Mouse (Mus musculus): ENCODE measurements around the gene Txndc12. TPM values are rescaled to one million over a fixed set of nuclear protein-coding genes. Genes with fewer than 3 reads are reported as not detected.

Txndc12 gene
- 10 to 100 TPM; 35.4 to 41.0 TPM for total RNA-seq (2021)

DNA sequence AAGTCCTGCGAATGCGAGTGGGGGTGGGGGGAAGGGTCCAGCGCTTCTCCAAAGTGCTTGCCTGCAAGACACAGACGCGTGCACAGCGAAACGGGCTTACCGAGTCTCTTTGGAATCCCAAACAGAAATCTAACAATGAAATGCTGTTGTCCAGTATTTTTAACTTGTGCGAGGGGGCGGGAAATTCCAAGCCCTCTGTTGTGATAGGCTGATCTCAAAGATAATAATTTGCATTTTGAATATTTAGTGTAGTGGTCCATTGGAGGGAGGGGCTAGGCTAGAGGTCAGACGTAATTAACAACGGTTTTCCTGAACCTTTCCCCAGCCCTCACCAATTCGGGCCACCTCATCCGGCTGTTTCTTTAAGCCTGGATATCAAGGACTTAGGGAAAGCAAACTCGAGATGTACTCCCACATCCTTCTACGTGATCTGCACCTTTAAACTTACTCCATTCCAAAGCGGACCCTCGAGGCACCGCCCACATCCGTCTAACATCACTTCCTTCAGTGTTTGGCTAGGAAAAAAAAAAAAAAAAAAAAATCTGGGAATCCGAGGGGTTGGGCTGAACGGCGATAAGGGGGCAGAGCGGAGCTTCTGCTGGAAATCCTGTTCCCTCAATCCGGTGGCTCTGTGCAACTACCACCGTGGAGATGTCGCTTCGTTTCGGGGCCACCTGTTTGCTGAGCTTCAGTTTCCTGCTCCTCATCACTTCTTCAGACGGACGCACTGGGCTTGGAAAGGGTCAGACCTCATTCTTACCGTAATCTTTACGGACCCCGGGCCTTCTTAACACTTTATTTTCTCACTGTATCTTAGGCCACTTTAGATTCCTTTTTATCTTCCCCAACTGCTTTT is at the start of gene Txndc12:
TSS of gene Txndc12 (plus strand) at position 487 of the 856 bp plus-strand sequence.
- peak; percentile 86 to 93 for DNase-seq (ENCODE audit: low spot score in 2 of 2)
- intact Hi-C loops (cut with DNase I) = no loop called here

GRCm38 (mm10) chr4:108789258-108789936 is 45.0 kb upstream of the Txndc12 start:
- intact Hi-C loops (cut with DNase I) = no loop called here
- DNase-seq (ENCODE audit: low spot score in 2 of 2) = no peak

DNA sequence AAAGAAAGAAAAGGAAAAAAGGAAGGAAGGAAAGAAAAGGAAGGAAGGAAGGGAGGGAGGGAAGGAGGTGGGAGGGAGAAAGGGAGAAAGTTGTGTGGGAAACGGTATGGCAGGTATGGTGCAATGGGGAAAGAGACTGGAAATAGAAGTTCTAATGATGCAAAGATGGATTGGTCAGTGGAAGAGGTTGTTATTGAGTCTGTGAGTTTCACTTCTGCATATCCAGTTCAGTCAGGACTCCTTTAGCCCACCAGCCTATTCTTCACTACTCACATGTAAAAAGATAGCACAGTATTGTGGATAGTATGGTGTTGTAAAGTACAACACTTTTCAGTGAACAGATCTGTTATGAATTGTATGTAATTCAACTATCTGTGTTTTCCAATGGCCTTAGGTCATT is 43.9 kb upstream of the Txndc12 start:
- intact Hi-C loops (cut with DNase I) = no loop called here
- no peak for DNase-seq (ENCODE audit: low spot score in 2 of 2)

- DNase-seq (ENCODE audit: low spot score in 2 of 2) = no peak
- intact Hi-C loops (cut with DNase I) = no loop called here
Observed at GRCm38 (mm10) chr4:108793941-108794340, 40.5 kb upstream of the Txndc12 start.

- intact Hi-C loops (cut with DNase I) = loop anchor here (5.0 kb wide), 1 partner anchor 181 kb away; no protein-coding TSS in a partner anchor
- DNase-seq (ENCODE audit: low spot score in 2 of 2) = no peak
Observed at GRCm38 (mm10) chr4:108796701-108797100, 37.7 kb upstream of the Txndc12 start.

- intact Hi-C loops (cut with DNase I) = loop anchor here (5.0 kb wide), 1 partner anchor 179 kb away; no protein-coding TSS in a partner anchor
Observed at GRCm38 (mm10) chr4:108798083-108798830, 36.1 kb upstream of the Txndc12 start.

GRCm38 (mm10) chr4:108803535-108803934 is 30.9 kb upstream of the Txndc12 start:
- DNase-seq (ENCODE audit: low spot score in 2 of 2) = peak in 1 of 2 experiments; percentile 17
- intact Hi-C loops (cut with DNase I) = no loop called here

More at GRCm38 (mm10) chr4:108798083-108798830, 36.1 kb upstream of the Txndc12 start:
- DNase-seq (ENCODE audit: low spot score in 2 of 2) = peak; percentile 50 to 66

DNA sequence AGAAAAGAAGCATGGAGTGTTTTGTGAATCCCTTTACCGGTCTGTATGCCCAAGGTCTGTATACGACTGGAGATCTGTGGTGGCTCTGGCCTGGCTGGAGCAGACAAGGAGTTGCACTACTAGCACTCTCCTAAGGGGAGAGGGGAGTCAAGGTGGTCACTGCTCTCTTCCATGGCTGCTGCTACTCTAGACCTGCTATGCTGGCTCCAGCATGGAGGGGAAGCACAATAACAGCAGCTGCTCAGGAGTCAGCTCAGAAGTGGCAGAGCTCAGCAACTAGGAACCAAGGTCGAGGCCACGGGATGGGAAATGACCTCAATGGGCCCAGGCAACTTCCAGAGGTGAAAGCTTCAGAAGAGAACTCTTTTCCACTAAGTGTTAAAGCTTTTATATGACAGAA is 23.3 kb upstream of the Txndc12 start:
- DNase-seq (ENCODE audit: low spot score in 2 of 2) = no peak
- intact Hi-C loops (cut with DNase I) = no loop called here

- intact Hi-C loops (cut with DNase I) = no loop called here
- no peak for DNase-seq (ENCODE audit: low spot score in 2 of 2)
Observed at GRCm38 (mm10) chr4:108811550-108811949, 22.9 kb upstream of the Txndc12 start.

DNA sequence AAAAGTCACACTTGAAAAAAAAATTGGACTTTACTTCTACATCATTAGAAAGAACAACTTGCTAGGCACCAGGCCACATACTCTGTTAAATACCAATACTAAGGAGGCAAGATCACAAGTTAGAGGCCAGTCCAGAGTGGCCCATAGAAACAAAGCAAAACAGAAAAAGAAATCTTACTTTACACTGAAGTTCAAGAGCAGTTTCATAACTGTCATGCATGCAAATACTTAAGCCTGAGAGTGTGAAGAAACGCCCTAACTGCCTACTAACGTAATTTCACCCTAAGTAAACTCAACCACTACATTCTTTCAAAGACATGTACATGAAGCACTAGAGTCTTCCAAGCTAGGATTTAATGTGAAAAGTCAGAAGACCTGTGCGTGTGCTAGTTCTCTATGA is 8.7 kb upstream of the Txndc12 start:
- intact Hi-C loops (cut with DNase I) = no loop called here
- no peak for DNase-seq (ENCODE audit: low spot score in 2 of 2)

GRCm38 (mm10) chr4:108826096-108826495 is 8.3 kb upstream of the Txndc12 start:
- DNase-seq (ENCODE audit: low spot score in 2 of 2) = no peak
- intact Hi-C loops (cut with DNase I) = no loop called here

DNA sequence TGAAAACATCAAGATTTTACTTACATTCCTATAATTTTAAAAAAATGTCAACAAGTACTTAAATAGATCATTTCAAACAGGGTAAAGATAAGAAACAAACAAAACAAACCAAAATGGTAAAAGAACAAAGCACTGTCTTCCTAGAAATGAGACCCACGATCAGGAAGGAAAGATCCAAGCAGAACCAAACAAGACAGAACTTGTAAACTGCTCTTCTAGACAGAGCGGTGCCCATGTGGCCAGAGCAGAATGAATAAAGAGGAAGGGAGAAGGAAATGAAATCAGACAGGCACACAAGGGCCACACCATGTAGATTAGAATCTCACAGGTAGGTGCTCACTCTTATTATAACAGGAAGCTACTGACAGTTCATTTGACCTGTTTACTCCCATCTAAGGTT is 7.8 kb upstream of the Txndc12 start:
- no peak for DNase-seq (ENCODE audit: low spot score in 2 of 2)
- intact Hi-C loops (cut with DNase I) = no loop called here

DNA sequence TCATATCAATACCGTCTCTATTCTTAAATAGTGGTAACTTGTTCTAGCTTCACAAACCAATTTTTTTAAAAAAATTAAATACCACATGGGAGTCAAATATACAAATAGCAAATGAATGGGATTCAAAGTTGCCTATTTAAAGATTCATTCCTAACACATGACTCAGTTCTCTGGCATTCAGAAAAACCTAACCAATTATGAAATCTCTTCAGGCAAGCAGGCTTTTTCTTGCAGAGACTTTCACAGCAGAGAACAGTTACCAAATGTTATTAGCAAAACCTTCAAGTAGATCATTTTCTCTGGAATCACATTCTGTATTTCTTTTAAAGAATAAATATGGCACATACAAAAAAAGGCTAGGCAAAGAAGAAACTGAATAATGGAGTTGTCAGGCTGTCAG is 3.7 kb upstream of the Txndc12 start:
- peak in 1 of 2 experiments; percentile 39 for DNase-seq (ENCODE audit: low spot score in 2 of 2)
- intact Hi-C loops (cut with DNase I) = no loop called here

DNA sequence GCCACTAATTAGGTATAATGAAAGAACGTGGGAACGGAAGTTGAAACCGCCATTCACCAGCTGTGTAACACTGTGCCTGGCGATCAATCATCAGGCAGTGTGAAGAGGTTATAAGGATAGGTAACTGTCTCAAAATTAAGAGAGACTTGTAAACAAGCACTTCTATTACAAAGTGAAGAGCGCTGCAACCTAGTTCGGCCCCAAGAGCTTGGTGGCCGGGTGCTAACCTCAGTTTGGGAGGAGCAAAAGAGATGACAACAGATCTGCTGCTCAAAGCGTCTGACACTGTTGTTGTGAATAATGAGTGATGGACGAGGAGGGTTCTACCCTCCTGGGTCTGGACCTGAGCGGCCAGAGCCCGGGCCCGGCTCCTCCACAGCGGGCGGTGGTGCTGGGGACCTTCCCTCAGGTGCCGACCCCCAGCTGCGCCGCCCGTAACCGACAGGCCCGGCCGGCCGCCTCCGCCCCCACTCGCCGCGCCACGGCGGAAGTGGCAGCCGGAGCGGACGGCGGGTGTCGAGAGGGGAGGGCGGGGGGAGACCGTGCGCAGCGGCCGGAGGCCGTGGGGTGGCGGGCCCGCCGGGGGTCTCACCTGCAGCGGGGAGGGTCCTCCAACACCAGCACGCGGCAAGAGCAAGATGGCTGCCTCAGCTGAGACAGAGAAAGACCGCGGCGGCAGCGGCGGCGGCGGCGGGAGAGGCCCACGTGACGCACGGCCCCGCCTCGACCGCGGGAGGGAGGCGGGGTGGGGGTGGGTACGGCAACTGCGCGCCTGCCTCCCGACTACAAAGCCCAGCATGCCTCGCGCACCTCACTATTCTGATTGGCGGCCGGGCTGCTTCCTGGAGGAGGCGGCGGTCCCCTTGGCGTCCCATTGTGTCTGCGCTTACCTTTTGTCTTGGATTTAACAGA is 1.2 kb upstream of the Txndc12 start, which contains the start of gene Btf3l4:
TSS of gene Btf3l4 (minus strand) at position 699 of the 912 bp plus-strand sequence.
- peak; percentile 91 to 94 for DNase-seq (ENCODE audit: low spot score in 2 of 2)
- intact Hi-C loops (cut with DNase I) = loop anchor here (2.0 kb wide), 1 partner anchor 52 kb away; the partner anchor contains the start of gene Zfyve9

DNA sequence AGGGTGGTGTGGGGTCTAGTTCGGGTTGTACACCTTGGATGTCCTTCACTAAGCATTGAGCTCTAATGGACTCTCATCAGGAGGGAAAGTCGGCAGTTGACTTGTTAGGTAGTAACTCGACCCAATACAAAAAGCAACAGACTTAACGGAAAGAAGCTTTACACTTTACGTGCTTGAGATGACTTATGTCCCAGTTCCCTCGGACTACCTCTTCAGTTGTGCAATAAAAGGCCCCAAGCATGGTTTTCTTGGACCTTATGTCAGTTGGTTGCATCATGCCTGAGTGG is 630 bp upstream of the Txndc12 start:
- intact Hi-C loops (cut with DNase I) = loop anchor here (2.0 kb wide), 1 partner anchor 53 kb away; the partner anchor contains the start of gene Zfyve9

DNA sequence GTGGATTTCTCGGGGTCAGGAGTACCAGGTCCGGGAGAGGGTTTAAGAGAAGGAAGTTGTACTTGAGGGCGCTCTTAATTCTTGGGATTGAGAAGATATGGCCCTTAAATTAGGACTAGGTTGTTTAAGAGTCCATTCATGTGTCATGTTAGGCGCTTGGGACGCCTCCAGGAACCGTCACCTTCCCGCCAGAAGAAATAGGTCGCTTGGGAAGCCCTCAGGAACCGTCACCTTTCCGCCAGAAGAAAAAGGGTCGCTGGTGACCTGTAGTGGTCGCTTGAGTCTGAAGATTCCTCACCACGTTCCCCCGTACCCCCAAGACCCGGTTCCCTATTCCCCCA is 540 bp downstream of the Txndc12 start:
- intact Hi-C loops (cut with DNase I) = no loop called here
- DNase-seq (ENCODE audit: low spot score in 2 of 2) = no peak

More for the DNA sequence above, 630 bp upstream of the Txndc12 start:
- DNase-seq (ENCODE audit: low spot score in 2 of 2) = no peak

- no peak for DNase-seq (ENCODE audit: low spot score in 2 of 2)
- intact Hi-C loops (cut with DNase I) = no loop called here
Observed at GRCm38 (mm10) chr4:108835496-108835895, 1.1 kb downstream of the Txndc12 start.

DNA sequence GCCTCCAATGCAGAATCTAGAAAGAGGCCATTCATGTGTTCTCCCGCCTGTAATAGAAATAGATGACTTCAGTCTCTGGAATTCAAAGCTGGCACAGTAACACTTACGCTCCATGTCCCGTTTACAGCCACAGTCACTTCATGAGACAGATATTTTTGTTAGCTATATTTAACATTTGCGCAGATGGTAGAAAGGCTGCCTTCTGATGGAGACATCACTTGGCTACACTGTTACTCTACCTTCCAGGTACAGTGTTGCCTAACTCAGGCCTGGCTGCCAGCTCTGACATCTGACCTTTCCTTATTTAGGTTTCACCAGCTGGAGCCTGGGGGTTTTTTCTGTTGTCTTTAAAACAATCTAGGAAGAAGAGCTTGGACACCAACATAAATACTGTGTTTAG is 3.6 kb downstream of the Txndc12 start:
- peak; percentile 42 to 79 for DNase-seq (ENCODE audit: low spot score in 2 of 2)
- intact Hi-C loops (cut with DNase I) = no loop called here

GRCm38 (mm10) chr4:108841920-108842578 is 7.6 kb downstream of the Txndc12 start:
- intact Hi-C loops (cut with DNase I) = no loop called here
- DNase-seq (ENCODE audit: low spot score in 2 of 2) = no peak
